Mouse (Mus musculus) large intestine, adult 2 months (tissue): Measurements from ENCODE around the gene Rarb. TPM values are rescaled to one million over a fixed set of nuclear protein-coding genes. Genes with fewer than 3 reads are reported as not detected.

Experiments
- DNase-seq: peaks from one replicate; pipeline ENCODE4 v3.0.0-alpha.2; 2012; ENCODE audit warnings: low read depth, low spot score
- WGBS: fragments of 180-500 bp; shearing (Covaris S2); methylation state at CpG from one replicate; pipeline ENCODE4 v1.1.7; 2018; 5-methylcytosine and 5-hydroxymethylcytosine counted together
- polyA plus RNA-seq: library from polyadenylated mRNA; depleted of rRNA; stranded (reverse); fragments of >200 nt; gene quantifications from 2 replicates; pipeline ENCODE4 v1.2.3, GENCODE M21; 2012

The Rarb gene
- polyA plus RNA-seq, 1 experiment, result 1.5 TPM

DNA sequence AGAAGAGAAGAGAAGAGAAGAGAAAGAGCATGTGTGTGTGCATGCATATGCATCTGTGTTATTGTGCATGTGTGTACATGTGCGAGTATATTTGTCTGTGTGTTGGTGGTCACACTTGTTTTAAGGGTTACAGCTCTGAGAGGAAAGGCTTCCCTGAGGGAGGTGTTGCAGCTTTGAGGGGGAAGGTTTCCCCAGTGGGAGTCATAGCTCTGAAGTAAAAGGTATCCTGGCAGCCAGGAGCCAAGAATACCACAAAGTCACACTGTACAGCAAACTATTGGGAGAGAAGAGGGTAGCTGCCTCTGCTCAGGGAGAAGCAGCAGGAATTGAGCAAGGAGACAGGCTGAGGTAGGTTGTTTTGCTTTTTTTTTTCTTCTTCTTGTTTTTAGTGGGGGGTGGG is 81.2 kb downstream of the Rarb start:
- no peak for DNase-seq
- 93% methylated on average over 1 of the region's 1 CpGs for WGBS

DNA sequence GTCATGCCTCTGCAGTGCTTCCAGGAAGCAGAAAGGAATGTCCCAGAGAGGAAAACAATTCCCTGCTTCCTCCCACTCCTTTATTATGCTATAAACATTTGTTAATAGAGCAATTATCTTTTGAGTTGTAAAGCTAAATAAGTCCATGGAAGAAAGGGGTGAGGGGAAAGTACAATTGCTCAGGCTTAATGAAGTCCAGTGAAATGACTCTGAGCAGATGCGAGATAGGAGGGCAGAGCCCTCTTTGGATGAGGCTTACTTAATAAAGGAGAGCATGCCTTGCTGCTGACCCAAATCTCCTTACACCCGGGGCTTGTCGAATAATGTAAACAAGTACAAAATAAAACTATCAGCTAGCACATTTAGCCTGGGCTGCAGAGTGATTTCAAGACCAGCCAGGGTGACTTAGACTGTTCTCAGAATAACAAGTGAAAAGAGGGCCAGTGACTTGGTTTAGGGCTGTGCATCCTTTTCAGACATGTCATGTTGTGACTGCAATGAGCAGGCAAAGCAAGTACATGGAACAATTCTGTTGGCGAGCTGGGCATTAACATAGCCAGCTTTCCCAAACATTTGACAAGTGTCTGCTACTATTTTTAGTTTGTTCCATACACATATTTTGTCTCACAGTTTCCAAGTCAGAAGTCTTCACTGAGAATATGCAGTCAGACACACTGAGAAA is 83.5 kb downstream of the Rarb start:
- 42% methylated on average over 4 of the region's 4 CpGs for WGBS

DNA sequence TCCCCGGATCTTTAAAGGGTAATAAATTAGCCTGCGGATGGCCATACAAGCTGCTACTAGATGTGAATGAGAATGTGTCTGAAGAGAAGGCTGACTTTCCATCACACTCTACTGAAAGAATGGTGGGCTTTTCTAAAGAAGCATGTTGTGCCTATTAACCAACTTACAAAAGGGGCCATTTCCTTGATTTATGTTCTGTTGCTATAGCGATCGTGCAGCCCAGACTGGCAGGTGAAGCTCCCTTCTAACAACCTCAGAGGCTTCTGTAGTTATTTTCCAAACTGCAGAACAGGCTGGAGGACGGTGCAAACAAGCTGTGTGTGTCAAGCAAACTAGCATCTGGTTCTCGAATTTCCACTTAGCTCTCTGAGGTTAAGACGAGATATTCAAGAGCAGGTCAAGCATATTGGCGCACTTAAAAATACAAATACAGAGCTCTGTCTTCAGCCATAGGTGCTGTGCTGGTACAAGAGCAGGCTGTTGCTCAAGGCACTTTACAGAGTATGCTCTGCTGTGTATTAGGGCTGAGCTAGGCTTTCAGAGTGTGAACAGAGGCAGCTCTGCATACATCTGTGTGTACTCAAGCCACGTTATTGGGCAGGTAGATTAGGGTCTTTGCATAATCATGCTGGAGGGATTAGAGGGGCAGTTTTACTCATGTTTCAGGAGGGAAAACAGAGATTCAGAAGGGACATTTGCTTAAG is 85.2 kb downstream of the Rarb start:
- 30% methylated on average over 9 of the region's 9 CpGs for WGBS
- DNase-seq, result no peak

More for the DNA sequence above, 83.5 kb downstream of the Rarb start:
- no peak for DNase-seq

DNA sequence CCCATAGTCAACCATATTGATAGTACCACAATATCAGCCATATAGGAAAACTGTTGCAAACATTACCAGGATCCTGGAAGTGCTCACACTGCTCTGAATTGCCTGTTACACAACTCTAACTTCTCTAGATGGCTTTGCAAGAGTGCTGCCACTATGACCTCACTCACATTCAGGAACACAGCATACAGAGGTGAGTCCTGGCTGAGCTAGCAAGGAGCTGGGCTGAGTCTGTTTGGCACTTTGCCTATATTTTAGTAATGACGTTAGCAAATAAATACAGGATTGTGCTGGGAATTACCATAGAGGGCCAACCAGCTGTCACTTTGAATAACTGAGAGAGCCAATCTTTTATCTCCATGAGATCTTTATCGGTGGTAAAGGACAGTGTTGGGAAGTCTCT is 86.9 kb downstream of the Rarb start:
- WGBS, result 17% methylated on average over 2 of the region's 2 CpGs
- DNase-seq, result no peak

DNA sequence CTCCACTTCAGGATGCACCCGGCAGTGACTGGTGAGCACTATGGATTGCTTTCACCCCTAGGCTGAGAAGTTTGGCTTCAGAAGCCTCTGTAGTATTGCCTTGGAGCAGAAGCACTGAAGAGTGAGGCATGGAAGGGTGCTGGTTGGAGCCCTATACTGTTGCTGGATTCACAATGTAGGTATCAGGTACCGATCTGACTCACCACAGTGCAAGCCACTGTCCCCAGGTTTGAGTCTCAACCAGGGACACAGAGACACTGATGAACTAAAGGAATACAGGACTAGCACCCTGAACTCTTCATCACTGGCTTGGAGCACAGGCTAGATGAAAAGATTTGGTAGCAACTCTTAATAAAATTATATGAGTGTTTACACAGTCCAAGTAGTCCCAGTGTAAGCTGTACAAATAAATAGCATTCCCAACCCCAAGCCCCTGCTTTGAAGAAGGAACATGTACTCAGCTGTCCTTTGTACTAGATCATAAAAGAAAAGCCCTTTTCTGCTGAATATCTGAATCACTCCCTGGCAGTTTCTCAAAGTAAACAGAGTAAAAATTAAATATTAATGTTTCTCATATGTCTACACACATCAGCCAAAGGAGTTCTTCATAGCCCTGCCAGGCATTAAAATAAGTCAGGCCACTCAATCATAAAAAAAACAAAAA is 90.6 kb downstream of the Rarb start:
- no peak for DNase-seq
- WGBS, result 43% methylated on average over 2 of the region's 2 CpGs

DNA sequence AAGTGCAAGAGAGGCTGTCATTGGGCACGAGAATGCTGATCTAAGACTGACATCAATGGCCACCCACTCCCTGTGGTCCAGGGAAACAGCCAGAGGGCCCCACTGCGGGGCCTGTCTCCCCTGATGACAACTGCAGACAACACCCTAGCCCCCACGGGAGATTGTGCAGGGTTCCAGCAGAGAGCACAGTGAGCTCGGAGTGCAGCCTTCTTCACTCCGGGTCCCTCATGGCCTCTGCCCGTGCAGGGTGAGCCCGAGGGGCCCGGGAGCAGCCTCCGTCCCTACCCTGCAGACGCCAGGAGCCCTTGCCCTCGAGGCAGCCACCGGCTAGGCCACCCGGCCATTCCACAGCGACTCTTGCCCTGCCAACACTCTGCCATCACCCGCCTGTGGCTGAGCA is 95.0 kb downstream of the Rarb start:
- WGBS, result 92% methylated on average over 15 of the region's 15 CpGs
- DNase-seq, result no peak

DNA sequence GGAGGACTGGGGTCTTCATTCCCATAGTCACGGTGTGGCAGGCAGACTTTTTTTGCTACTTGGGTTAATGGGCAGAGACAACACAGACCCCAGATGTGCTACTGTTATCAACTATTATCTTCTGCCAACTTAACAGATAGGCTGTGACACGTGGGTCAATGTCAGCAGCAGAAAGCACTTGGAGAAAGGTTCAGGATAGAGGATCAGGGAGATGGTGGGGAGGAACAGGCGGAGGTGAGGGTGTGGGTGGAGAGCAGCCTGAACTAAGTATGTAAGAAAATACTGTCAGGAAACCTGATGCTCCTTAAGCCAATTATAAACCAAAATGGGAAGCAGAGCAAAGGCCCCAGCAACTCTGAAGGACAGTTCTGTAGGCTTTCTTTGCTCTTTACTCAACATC is 101.1 kb downstream of the Rarb start:
- DNase-seq, result no peak
- 83% methylated on average over 3 of the region's 3 CpGs for WGBS

DNA sequence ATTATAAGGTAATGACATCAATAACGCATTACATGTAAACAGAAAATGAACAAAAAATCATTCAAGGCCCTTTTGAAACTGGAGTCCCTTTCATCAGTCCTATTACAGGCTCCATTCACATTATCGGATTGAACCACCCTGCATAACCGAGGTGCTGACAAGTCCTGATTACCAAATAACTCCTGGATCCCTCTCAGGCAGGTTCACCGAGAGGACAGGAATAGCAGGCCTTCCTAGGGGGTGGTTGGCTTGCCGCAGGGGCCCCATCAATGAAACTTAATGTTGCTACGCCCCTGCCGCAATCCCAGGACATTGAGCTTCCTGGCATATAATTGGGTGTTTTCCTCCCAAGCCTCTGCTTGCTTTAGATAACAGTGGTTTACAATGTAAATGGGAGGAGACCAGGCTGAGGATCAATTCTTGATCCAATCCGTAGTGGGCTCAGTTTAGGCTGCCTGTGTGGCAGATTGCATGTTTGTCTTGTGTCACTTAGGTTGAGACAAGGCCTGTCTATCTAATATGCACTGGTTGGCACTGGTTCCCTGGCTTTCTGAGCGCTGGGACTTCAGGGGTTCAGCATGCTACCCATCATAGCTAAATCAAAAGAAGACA is 104.5 kb downstream of the Rarb start:
- WGBS, result 35% methylated on average over 9 of the region's 9 CpGs
- no peak for DNase-seq

DNA sequence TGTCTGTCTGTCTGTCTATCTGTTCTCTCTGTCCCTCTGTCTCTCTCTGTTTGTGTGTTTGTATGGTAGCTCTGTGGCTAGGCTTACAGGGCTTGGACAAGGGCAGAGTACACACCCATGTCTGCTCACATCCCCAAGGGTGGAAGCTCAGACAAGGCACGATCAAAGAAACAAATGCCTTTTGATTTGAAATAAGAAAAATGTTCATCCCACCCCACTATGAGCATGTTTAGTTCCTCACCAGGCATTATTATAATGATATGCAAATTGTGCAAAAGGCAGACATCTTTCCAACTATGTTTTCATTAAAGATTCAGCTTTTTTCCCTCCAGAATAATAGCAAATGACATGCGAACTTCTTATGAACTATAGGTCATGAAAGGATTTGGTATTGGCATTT is 105.2 kb downstream of the Rarb start:
- 64% methylated on average over 2 of the region's 2 CpGs for WGBS
- no peak for DNase-seq

DNA sequence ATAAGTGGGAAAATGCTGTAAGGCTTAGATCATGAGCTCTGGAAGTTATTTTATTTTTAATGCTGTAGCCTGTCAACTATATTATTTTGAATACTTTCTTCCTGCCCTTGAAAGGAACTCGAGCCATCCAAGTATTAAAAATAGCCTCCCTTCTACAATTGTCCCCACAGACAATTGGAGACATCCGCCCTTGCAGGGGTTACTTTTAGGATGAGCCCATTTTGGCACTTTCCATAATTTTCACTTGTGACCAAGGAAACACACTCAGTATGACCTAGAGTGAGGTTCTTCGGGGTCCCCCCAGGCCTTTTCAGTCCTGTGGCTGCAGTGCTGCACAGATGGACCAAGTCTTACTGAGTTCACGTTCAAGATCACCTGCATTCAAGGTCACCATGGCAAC is 119.7 kb downstream of the Rarb start:
- 76% methylated on average over 4 of the region's 4 CpGs for WGBS
- DNase-seq, result no peak

DNA sequence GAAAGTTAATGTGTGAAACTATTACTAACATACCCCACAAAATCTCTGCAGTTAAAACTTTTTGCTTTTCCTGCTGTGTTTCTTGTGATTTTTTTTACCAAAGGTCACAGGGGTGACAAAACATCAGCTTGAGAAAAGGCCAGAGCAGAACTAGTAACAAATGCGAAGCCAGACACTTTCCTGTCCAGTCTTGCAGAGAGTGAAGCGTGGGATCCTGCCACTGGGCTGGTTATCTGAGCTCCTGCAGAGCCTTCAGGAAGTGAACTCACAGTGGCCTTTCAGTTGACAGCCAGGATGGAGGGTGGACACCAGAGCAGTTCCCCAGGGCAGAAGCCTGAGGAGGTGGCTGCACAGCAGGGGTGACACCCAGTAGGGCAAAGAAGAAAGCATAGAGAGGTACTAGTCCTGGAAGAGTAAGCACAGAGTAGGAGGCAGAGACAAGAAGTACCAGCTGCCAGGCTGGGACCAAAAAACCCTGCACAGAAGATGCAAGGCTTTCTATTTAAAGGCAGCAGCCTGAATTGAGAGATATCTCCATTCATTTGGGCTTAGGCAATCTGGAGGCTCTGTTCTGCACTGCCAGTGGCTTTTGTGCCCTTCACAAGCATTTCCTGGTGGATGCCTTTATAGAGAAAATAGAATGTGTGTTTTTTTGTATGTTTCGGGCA is 123.4 kb downstream of the Rarb start:
- WGBS, result 80% methylated on average over 3 of the region's 3 CpGs
- DNase-seq, result no peak

DNA sequence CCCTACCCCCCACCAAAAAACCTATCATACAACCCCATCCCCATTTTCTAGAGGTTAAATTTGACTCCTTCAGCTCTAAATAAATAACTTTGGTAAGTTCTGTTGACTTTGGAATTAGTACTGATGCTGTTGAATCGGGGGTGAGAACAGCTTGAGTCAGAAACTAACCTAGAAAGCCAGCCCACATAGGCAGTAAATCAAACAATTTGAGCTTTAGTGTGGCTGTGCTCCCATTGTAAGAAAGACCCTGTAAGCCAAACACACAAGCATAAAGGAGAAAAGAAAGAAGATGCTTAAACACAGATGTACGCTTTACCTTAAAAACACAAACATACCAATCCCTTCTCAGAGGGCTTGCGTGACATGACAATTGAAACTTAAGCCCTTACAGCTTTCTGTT is 140.6 kb downstream of the Rarb start:
- WGBS, result 72% methylated on average over 3 of the region's 3 CpGs
- DNase-seq, result no peak

DNA sequence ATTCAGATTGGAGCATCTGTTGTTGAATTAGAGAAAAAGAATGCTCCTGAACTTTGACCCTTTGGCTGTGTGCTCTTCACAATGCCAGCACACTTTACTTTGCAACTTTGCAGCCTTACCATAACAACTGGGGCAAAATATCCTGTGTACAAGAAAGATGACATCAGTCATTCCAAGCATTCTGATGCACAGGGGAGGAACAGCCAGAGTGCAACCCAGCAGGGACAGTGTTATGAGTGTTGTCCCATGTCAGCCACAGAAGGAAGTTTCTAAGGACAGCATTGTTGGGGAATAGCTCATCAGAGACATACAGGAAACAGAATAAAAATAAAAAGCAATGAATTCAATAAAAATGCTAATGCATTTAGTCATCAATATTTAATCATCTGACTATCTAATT is 141.9 kb downstream of the Rarb start:
- no peak for DNase-seq

DNA sequence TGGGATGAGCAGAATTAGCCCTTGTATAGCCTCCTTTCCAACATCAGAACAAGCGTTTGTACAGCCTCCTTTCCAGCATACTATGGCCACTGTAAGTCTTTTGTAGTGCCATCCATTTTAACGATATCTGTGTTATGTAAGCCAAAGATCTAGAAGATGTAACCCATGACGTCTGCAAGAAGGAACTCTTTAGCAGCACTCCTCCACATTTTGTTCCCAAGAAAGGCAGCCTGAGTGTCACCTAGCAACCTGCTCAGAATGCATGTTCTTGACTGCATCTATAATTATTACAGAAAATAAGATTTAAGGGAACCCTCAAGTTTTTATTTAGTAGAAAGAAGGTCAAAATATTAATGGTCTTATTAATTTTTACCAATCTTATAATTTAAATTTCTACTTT is 148.4 kb downstream of the Rarb start:
- no peak for DNase-seq
- WGBS, result 76% methylated on average over 3 of the region's 3 CpGs

DNA sequence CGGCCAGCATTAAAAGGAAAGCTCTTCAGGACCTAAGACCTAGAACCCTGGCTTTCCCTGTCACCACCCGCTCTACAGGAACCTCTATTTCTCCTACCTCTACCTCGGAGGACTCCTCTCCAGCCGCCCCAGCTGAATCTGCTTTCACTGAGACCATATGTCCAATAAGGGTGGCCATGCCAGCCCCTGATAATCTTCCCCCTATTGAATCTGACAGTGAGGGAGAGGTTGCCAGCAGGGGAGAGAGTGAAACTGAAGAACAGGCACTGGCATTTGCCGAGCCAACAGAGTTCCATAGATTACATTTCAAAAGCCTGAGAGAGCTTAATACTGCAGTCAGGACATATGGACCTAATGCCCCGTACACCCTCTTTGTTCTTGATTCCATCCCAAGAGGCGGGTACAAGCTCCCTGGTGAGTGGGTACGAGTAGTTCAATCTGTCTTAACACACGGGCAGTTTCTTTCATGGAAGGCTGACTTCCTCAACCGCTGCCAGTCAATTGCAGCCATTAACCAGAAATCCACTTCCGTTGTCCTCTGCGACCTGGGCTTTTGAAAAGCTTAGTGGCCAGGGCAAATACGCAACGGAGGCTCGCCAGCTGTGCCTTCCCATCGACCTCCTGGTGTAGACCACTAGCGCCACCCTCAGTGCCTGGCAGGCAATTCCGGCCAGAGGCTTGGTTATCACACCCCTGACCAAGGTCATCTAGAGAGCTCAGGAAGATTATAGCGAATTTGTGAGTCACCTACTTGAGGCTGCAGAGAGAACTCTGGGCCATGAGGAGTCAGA is 179.6 kb downstream of the Rarb start:
- WGBS, result 93% methylated on average over 19 of the region's 19 CpGs
- DNase-seq, result no peak

DNA sequence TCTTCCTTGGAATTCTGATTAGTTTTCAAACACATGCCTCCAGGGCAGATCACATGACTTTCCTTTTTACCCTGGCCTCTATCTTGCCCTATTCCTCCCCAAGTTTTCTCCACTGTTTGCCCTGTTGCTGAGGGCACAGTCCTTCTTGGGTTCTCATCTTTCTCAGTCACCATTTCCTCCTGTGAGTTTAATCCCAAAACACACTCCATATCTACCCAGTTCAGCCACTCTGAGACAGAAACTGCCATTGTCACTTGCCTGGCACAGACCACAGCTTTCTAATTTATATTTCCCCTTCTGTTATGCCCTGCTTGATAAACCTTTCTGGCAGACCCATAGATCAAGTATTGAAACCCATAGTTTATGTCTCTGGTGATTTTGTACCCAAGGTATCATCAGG is 205.0 kb downstream of the Rarb start:
- no peak for DNase-seq

DNA sequence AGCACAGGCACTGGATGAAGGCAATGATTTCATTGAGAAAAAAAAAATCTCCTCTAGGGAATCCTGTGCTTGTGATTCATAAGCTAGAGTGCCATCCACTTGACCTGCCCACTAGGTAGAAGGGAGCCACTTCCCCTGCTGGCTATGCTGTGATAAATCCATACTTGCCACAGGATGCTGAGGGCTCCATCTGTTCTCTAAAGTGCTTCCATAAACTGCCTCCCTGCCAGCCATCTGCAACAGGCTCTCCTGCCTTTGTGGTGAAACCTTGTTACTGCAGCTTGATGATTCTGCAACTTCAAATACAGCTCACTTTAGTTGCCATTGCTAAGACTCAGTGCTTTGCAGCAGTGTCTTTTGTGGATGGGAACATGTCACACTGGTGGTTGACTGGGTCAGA is 213.5 kb downstream of the Rarb start:
- DNase-seq, result no peak

DNA sequence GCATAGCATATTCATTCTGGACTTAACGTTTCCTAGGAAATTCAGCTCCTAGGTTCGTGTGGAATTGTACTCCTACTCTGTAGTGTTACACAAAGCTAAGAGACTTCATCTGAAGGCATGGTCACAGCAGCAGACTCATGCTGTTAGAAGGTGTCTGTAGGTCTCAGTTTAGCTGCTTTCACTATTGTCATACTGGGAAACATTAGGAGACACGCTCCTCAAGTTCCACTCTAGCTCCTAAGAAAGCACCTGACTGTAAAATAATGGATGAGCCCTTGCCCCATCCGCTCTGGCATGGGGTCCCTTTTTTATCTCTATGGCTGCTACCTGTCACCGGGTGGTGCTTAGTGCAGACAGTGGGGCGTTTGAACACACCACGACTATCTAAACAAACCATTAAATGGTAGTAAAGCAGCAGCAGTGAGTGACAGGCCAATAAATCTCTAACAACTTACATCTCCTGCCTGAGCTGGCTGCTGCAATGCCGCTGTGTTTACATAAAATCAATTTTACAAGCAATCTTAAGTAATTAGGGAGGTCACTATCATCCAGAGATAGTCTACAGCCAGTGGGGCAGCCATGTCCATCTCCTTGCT is 214.4 kb downstream of the Rarb start:
- 17% methylated on average over 8 of the region's 8 CpGs for WGBS

DNA sequence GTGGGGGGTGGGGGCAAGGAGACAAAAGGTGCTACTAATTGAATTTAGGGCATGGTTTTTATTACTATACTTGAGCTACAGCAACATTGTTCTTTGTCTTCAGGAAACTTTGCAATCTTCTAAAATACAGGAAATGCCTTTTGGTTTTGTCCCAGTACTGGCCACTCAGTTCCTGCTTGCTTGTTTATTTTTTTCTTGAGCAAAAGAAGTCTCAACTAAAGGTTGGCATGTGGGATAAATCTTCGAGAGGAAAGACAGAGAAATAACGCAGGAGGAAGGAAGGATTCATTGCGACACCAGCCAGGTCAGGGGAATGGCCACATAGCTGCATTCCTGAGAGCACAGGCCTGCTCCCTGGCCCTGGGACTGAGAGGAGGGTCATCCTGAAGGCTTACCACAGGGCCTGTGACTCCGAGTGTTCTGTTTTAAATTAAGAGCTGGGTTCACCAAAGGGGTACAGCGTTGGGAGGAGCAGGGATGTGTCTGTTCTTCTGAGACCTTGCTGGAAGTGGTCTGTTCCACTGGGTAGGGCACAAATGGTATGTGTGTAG is 215.8 kb downstream of the Rarb start:
- no peak for DNase-seq
- 28% methylated on average over 5 of the region's 5 CpGs for WGBS

More for the DNA sequence above, 214.4 kb downstream of the Rarb start:
- no peak for DNase-seq
